Mouse (Mus musculus) embryo, embryonic 11 days (tissue): ENCODE measurements at regions not wholly inside any gene's neighbourhood (a gene's known extent, or its start where the extent isn't known, plus 50 kb on each side); places are given as distances from the start of the nearest gene placed in this dataset.
A peak's percentile ranks its signal among the peaks of the same experiment; 100 is the strongest.
"Not testable (repeated sequence)": the region's sequence is repeated elsewhere in the genome, so short reads cannot be mapped to it uniquely, and the experiment has no call there.

ENCODE experiments used
- DNase-seq: peaks from one replicate; pipeline ENCODE4 v3.0.0-alpha.2; 2015

DNA sequence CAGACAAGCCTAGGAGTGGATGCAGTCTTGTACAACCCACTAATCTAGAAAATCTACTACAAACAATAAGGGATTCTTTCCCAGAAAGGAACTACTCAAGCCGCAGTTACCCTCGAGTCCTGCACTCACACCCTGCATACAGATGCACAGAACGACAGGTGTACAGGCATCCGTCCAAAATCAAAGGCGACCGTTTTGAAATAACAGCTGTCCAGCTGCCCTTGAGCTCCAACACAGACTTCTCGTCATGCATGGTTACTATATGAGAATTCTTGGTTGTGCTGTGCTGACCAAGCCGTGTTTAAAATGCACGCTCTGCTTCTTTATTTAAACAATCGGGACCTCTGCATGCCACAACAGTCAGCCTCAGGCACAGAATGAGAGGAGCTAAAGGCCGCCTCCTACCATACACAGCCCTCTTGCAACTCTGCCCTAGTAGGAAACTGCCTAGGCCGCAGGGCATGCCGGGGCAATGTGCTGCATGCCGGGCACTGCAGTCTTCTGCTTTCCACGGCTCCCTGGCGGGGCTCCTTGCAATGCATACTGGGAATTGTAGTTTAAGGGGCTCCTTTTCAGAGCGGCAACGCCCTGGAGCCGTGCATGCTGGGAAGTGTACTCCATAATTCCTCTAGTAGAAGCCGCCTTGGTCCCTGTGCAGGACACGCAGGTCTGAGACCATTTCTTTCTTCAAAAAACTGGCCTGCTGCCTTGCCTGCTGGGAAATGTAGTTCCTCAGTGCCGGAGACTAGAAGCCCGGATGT, 237.4 kb upstream of the Myt1l start:
- DNase-seq, result peak; percentile 97

GRCm38 (mm10) chr12:29297984-29298383, 230.2 kb upstream of the Myt1l start:
- no peak for DNase-seq

- no peak for DNase-seq
Observed at GRCm38 (mm10) chr12:29315636-29316035, 212.5 kb upstream of the Myt1l start.

- no peak for DNase-seq
Observed at GRCm38 (mm10) chr12:29321468-29321867, 206.7 kb upstream of the Myt1l start.

DNA sequence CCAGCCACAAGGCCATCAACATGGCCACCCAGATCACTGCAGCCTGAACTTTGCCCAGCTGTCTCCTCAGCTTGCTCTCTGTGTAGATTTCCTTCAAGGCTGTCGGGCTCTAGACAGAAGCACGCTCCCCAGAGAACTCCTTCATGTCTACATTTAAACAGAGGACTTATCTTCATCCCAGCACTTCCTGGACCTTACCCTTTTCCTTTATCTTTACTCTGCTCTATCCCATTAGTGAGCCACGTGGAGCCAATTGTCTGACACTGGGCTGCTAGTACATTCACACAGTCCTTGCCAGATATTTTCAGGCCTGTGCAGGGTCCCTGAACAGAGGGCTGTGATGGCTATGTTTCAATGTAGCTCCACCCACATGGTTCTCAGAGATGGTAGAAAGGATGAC, 204.7 kb upstream of the Myt1l start:
- no peak for DNase-seq

GRCm38 (mm10) chr12:29335839-29336469, 192.2 kb upstream of the Myt1l start:
- DNase-seq, result peak; percentile 65

GRCm38 (mm10) chr12:29337336-29337735, 190.8 kb upstream of the Myt1l start:
- DNase-seq, result no peak

GRCm38 (mm10) chr12:29341388-29341995, 186.7 kb upstream of the Myt1l start:
- DNase-seq, result no peak

- no peak for DNase-seq
Observed at GRCm38 (mm10) chr12:29343147-29343852, 184.9 kb upstream of the Myt1l start.

GRCm38 (mm10) chr12:29348698-29349097, 179.5 kb upstream of the Myt1l start:
- no peak for DNase-seq

DNA sequence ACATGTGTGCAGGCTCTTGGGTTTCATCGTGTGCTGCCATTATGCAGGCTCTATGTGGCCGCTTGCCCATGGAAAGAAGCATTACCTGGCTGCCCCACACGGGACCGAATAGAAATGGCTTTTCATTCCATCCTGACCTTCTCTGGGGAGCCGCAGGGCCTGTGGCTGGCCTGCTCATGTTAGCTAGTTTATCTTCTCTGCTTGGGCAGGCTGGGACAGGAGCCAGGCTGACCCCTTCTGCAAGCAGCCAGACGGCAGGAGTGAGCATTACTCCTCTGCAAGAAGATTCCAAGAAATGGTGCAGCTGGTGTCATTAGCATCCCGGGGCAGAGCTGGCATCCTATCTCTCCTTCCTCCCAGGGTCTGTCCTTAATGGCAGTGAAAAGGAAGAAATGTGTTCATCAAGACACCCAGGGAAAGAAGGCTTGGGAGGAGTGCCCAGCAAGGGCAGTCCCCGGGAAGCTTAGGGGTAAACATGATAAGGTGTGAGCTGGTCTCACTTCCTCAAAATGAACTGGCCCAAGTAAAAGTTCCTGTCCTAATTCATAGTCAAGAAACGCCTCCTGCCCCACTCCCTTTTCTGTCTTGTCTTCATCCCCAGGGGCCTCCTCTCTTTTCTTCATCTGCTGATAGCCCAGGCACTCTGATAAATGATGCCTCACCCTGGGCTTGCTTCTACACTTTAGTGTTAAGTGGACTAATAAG, 178.9 kb upstream of the Myt1l start:
- no peak for DNase-seq

GRCm38 (mm10) chr12:29353777-29354496, 174.2 kb upstream of the Myt1l start:
- peak; percentile 57 for DNase-seq

GRCm38 (mm10) chr12:29354816-29355215, 173.4 kb upstream of the Myt1l start:
- no peak for DNase-seq

DNA sequence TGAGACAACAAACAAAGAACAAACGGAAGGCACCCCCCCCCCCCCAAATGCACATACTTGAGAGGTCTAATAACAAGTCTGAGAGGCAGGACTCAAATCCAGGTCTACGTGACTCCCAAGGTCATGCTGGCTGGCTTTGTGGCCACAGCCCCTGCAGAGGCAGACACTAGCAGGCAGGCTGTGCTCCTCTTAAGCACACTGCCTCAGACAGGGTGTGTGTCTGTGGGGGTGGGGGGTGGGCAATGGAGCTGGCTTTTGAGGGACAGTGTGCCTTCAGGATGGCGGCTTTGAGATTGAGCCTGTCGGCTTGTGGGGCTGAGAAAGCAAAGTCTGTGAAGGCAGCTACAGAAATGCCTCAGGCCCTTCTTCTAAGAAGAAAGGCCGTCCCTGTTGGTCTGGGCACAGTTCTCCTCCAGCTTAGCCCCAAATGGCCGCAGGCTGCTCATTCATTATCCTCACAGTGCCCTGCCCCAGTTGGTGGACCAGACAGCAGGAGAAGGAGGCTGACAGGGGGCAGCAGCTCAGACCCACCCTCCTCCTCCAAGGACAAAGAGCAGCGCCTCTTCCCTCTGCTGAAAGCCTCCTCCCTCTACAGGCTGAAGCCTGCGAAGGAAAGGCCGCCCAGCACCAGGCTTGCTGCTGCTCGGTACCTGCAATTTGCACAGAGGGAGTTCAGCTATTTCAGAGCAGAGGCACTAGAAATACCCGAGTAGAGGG, 171.3 kb upstream of the Myt1l start:
- peak; percentile 73 for DNase-seq

DNA sequence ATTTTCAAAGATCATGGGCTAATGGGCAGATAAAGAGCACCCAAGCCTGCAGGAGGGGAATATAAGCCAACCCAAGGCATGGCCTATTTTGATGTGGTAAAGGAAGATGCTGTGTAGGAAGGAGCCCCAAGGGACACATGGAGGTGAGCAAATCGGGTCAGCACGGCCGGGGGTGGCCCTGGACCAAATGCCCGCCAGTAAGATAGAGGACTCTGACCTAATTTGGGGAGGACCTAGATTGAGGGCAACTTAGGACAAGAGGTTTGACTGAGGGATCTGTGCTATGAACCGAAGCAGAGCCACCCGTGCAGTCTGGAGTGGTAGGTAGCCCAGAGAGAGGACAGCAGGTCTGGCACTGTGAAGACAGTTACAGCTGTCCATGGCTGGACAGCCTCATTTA, 166.9 kb upstream of the Myt1l start:
- no peak for DNase-seq

DNA sequence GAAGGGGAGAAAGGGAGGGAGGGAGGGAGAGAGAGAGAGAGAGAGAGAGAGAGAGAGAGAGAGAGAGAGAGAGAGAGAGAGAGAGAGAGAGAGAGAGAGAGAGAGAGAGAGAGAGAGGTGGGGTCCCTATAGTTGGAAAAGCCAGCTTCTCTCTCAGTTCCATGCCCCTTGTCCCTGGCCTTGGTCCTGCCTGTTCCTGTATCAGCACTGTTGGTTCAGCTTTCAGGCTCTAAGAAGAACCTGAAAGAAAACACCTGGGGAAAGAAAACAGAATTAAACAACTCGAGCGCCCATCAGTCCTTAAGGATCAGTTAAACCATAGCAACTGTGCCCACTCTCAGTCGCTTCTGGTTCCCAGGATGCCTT, 160.5 kb upstream of the Myt1l start:
- not testable (repeated sequence) for DNase-seq

- peak; percentile 70 for DNase-seq
Observed at GRCm38 (mm10) chr12:29368107-29368819, 159.9 kb upstream of the Myt1l start.

DNA sequence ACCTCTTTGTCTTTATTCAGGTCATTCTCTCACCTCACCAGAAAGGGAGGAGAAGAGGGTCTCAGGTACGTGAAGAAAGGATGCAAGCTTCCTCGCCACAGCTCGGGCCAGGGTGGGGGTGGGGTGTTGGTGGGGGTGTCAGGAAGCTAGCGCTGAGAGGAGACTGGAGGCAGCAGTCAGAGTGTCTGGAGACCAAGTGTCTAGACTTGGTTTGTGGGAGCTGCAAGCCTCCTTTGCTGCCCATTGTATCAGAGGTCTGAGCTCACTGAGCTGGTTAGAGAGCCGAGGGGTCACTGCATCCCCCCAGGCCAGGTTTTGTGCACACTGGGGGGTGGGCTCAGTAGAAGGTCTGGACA, 159.4 kb upstream of the Myt1l start:
- peak; percentile 19 for DNase-seq

GRCm38 (mm10) chr12:29391756-29392155, 136.4 kb upstream of the Myt1l start:
- no peak for DNase-seq

GRCm38 (mm10) chr12:29394271-29394670, 133.9 kb upstream of the Myt1l start:
- no peak for DNase-seq

- DNase-seq, result peak; percentile 31
Observed at GRCm38 (mm10) chr12:29394881-29395280, 133.3 kb upstream of the Myt1l start.
